Mouse (Mus musculus): ENCODE measurements at regions not wholly inside any gene's neighbourhood (a gene's known extent, or its start where the extent isn't known, plus 50 kb on each side); places are given as distances from the start of the nearest gene placed in this dataset.

- TF ChIP-seq CTCF (IDR thresholded peaks at IDR 0.05; ENCODE audit: control insufficient read depth, insufficient read depth, insufficient replicate concordance, low read depth, low read length) (no peak), POLR2A (IDR thresholded peaks at IDR 0.05; ENCODE audit: control insufficient read depth, low read depth, low read length) (no peak)
Observed at GRCm38 (mm10) chr16:31549975-31550374, 113.3 kb upstream of the Dlg1 start.
